Mouse (Mus musculus) CH12.LX (cell line): ENCODE measurements around the gene Ctnna2. TPM values are rescaled to one million over a fixed set of nuclear protein-coding genes. Genes with fewer than 3 reads are reported as not detected.

Experiments
- DNase-seq: peaks from one replicate; pipeline ENCODE4 v3.0.0-alpha.2; 2013; ENCODE audit errors: extremely low read depth
- H3K27ac ChIP-seq: 2 replicates; pipeline ENCODE4 v1.5.1; 2012; ENCODE audit warnings: low read depth, mild to moderate bottlenecking, control low read depth, moderate library complexity; ENCODE audit not compliant: insufficient read depth
- H3K27me3 ChIP-seq: replicated peaks from 2 replicates; pipeline ENCODE3; 2012; ENCODE audit warnings: inconsistent platforms
- H3K36me3 ChIP-seq, 2 experiments: replicated peaks in 1 of 2; 2 replicates each; pipeline versions ENCODE3 to v1.6.1; 2012; ENCODE audit warnings: inconsistent platforms in 1 of 2, low read length in 1 of 2, mild to moderate bottlenecking in 1 of 2, mixed read lengths in 1 of 2, moderate library complexity in 1 of 2; ENCODE audit not compliant: control insufficient read depth in 1 of 2, insufficient read depth in 1 of 2
- H3K4me1 ChIP-seq, 2 experiments: 2 replicates each; pipeline ENCODE4 v1.6.1; 2012; ENCODE audit warnings: inconsistent platforms in 1 of 2, moderate library complexity in 1 of 2; ENCODE audit not compliant: insufficient read depth in 2 of 2, control insufficient read depth in 1 of 2
- H3K4me2 ChIP-seq: 2 replicates; pipeline ENCODE4 v1.6.1; 2012; ENCODE audit warnings: low read depth, mild to moderate bottlenecking, control low read depth; ENCODE audit not compliant: poor library complexity, insufficient read depth, severe bottlenecking
- H3K4me3 ChIP-seq, 3 experiments: fragments of 150-350 bp in 1 of 3; sonication (generic) in 1 of 3; replicated peaks in 1 of 3; 2 replicates each; pipeline versions ENCODE3 to v1.5.1; 2011 to 2012; ENCODE audit warnings: low read depth in 2 of 3, low read length in 2 of 3, mild to moderate bottlenecking in 2 of 3, moderate library complexity in 2 of 3, control low read depth in 1 of 3, improper control_type of control experiment in 1 of 3, inconsistent platforms in 1 of 3, mixed read lengths in 1 of 3; ENCODE audit not compliant: poor library complexity in 1 of 3
- H3K79me2 ChIP-seq: replicated peaks from 2 replicates; pipeline ENCODE4 v1.6.1; 2012; ENCODE audit warnings: mild to moderate bottlenecking, moderate library complexity; ENCODE audit not compliant: control insufficient read depth, poor library complexity, insufficient read depth, severe bottlenecking; ENCODE audit errors: extremely low read depth
- H3K9ac ChIP-seq: 2 replicates; pipeline ENCODE4 v1.6.1; 2012; ENCODE audit warnings: low read depth, mild to moderate bottlenecking, control low read depth, moderate library complexity; ENCODE audit not compliant: insufficient read depth
- H3K9me3 ChIP-seq: replicated peaks from 2 replicates; pipeline ENCODE3; 2012; ENCODE audit warnings: low read length, inconsistent platforms, mixed read lengths
- BHLHE40 ChIP-seq: IDR thresholded peaks from 2 replicates; pipeline ENCODE4 v1.6.1; 2011; ENCODE audit warnings: mild to moderate bottlenecking, low read depth, low read length, improper control_type of control experiment
- CHD1 ChIP-seq: IDR thresholded peaks from 2 replicates; pipeline ENCODE4 v1.6.1; 2012; ENCODE audit warnings: low read depth, low read length, improper control_type of control experiment, inconsistent platforms
- CTCF ChIP-seq, 2 experiments: IDR thresholded peaks in 1 of 2; conservative IDR thresholded peaks in 1 of 2; 2 replicates each; pipeline ENCODE4 v1.5.1; 2011 to 2012; ENCODE audit warnings: low read depth in 2 of 2, low read length in 2 of 2, improper control_type of control experiment in 1 of 2, inconsistent platforms in 1 of 2, mild to moderate bottlenecking in 1 of 2, moderate library complexity in 1 of 2
- E2F4 ChIP-seq: IDR thresholded peaks from 2 replicates; pipeline ENCODE4 v1.6.1; 2011; ENCODE audit warnings: low read depth, low read length, improper control_type of control experiment; ENCODE audit not compliant: insufficient replicate concordance
- ETS1 ChIP-seq: conservative IDR thresholded peaks from 2 replicates; pipeline ENCODE4 v1.6.1; 2012; ENCODE audit warnings: low read depth, mild to moderate bottlenecking, inconsistent platforms, low read length, improper control_type of control experiment, moderate library complexity
- GABPA ChIP-seq: IDR thresholded peaks from 2 replicates; pipeline ENCODE4 v1.6.1; 2012; ENCODE audit warnings: low read depth, low read length, improper control_type of control experiment, inconsistent platforms; ENCODE audit not compliant: insufficient replicate concordance
- HCFC1 ChIP-seq: IDR thresholded peaks from 2 replicates; pipeline ENCODE4 v1.6.1; 2012; ENCODE audit warnings: low read depth, mild to moderate bottlenecking, inconsistent platforms, low read length, improper control_type of control experiment
- IRF4 ChIP-seq: IDR thresholded peaks from 2 replicates; pipeline ENCODE4 v1.6.1; 2014; ENCODE audit warnings: low read depth, mild to moderate bottlenecking, inconsistent platforms, low read length, improper control_type of control experiment
- JUN ChIP-seq: IDR thresholded peaks from 2 replicates; pipeline ENCODE4 v1.6.1; 2011; ENCODE audit warnings: low read depth, mild to moderate bottlenecking, low read length, improper control_type of control experiment, moderate library complexity; ENCODE audit not compliant: insufficient read depth
- KAT2A ChIP-seq: IDR thresholded peaks from 2 replicates; pipeline ENCODE4 v1.6.1; 2012; ENCODE audit warnings: low read length, improper control_type of control experiment, inconsistent platforms; ENCODE audit not compliant: insufficient replicate concordance
- MAZ ChIP-seq: IDR thresholded peaks from 2 replicates; pipeline ENCODE4 v1.6.1; 2012; ENCODE audit warnings: low read depth, mild to moderate bottlenecking, inconsistent platforms, low read length, improper control_type of control experiment, moderate library complexity
- MYC ChIP-seq: IDR thresholded peaks from 2 replicates; pipeline ENCODE4 v1.6.1; 2011; ENCODE audit warnings: low read depth, mild to moderate bottlenecking, improper control_type of control experiment, low read length
- NRF1 ChIP-seq: IDR thresholded peaks from 2 replicates; pipeline ENCODE4 v1.6.1; 2014; ENCODE audit warnings: low read depth, mild to moderate bottlenecking, inconsistent platforms, low read length, improper control_type of control experiment, moderate library complexity
- PAX5 ChIP-seq: IDR thresholded peaks from 2 replicates; pipeline ENCODE4 v1.6.1; 2012; ENCODE audit warnings: low read length, inconsistent platforms, mixed read lengths
- POLR2A ChIP-seq: IDR thresholded peaks from 2 replicates; pipeline ENCODE4 v1.6.1; 2011; ENCODE audit warnings: low read depth, mild to moderate bottlenecking, improper control_type of control experiment, low read length
- RAD21 ChIP-seq: IDR thresholded peaks from 2 replicates; pipeline ENCODE4 v1.6.1; 2011; ENCODE audit warnings: low read depth, mild to moderate bottlenecking, low read length, improper control_type of control experiment, moderate library complexity
- RCOR1 ChIP-seq: conservative IDR thresholded peaks from 2 replicates; pipeline ENCODE4 v1.6.1; 2012; ENCODE audit warnings: low read depth, mild to moderate bottlenecking, inconsistent platforms, low read length, improper control_type of control experiment
- TBP ChIP-seq: conservative IDR thresholded peaks from 2 replicates; pipeline ENCODE4 v1.6.1; 2011; ENCODE audit warnings: low read depth, low read length, improper control_type of control experiment
- USF2 ChIP-seq: conservative IDR thresholded peaks from 2 replicates; pipeline ENCODE4 v1.6.1; 2011; ENCODE audit warnings: low read depth, low read length, improper control_type of control experiment
- ZC3H11A ChIP-seq: IDR thresholded peaks from 2 replicates; pipeline ENCODE4 v1.6.1; 2012; ENCODE audit warnings: low read depth, mild to moderate bottlenecking, inconsistent platforms, low read length, improper control_type of control experiment
- ZKSCAN1 ChIP-seq: IDR thresholded peaks from 2 replicates; pipeline ENCODE4 v1.6.1; 2012; ENCODE audit warnings: low read depth, inconsistent platforms, low read length, improper control_type of control experiment, borderline replicate concordance
- dilution Hi-C: fragments of 300-500 bp; cut with MboI; formaldehyde crosslinking; loops from 2 replicates; pipeline ENCODE4 v1.14.3; 2020; ENCODE audit warnings: low sequenced_read_pairs; ENCODE audit not compliant: extremely low pct_unique_long_range_greater_than_20kb, extremely low pct_ligation_motif_present
- in situ Hi-C: fragments of 300-500 bp; cut with MboI; formaldehyde crosslinking; loops from 3 replicates; pipeline ENCODE4 v1.14.3; 2019; ENCODE audit warnings: low sequenced_read_pairs, low pct_ligation_motif_present, low pct_unique_long_range_greater_than_20kb, mixed read lengths
- polyA plus RNA-seq: library from polyadenylated mRNA; unstranded; fragments of >175 nt; gene quantifications from 2 replicates; pipeline ENCODE4 v1.2.1, GENCODE M21; 2012; ENCODE audit warnings: low read depth; ENCODE audit not compliant: insufficient read length
- total RNA-seq, 2 experiments: library from RNA; depleted of rRNA; stranded (reverse); fragments of 300-350 nt in 1 of 2; fragments of >200 nt in 1 of 2; gene quantifications; 2 replicates each; pipeline ENCODE4 v1.2.3; 2012 to 2014

The Ctnna2 gene
- total and polyA plus RNA-seq, 3 experiments: not detected

DNA sequence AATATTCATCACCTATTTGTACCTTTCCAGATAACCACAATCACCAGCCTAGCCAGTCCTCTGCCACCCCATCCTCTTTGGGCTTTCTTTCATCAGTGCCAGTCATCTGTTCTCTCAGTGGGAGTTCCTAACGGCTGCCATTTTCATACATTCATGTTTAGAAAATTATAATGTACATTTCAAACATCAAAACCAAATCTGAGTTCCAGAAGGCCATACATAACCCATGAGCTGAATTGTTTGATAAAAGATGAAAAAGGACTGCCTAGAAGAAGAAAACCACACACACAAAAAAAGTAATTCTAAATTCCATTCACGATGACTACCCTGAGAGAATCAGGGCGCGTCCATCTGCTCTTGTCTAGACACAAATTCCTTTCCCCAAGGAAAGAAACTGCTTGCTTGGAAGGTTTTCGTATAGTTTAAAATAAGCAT is 1014.5 kb downstream of the Ctnna2 start:
- DNase-seq: no peak
- Histone ChIP-seq H3K9ac (no peak overlapping the region), H3K36me3 (no peaks in the 10 kb centered on the region), H3K27ac (no peak overlapping the region), H3K79me2 (no peaks in the 10 kb centered on the region)
- TF ChIP-seq BHLHE40 (no peak), RCOR1 (no peak), ETS1 (no peak), NRF1 (no peak), POLR2A (no peak), PAX5 (no peak), MAZ (no peak), CHD1 (no peak), IRF4 (no peak), MYC (no peak), TBP (no peak), E2F4 (no peak), CTCF (conservative IDR thresholded peaks at IDR 0.05 in 1 of 2, IDR thresholded peaks at IDR 0.05 in 1 of 2; ENCODE audit: low read depth in 2 of 2, low read length in 2 of 2) (no peak), GABPA (no peak), JUN (no peak)
- TF ChIP-seq, all 38 proteins: peak for 0
- no peaks in the 10 kb centered on the region for H3K27me3 ChIP-seq
- in situ Hi-C loops: no loop called here
- no peak overlapping the region for H3K4me2 ChIP-seq
- dilution Hi-C loops: no loop called here
- no peaks in the 10 kb centered on the region for H3K4me1 ChIP-seq
- peaks cover 35% of the 10 kb centered on the region for H3K9me3 ChIP-seq
- no peak overlapping the region for H3K4me3 ChIP-seq

DNA sequence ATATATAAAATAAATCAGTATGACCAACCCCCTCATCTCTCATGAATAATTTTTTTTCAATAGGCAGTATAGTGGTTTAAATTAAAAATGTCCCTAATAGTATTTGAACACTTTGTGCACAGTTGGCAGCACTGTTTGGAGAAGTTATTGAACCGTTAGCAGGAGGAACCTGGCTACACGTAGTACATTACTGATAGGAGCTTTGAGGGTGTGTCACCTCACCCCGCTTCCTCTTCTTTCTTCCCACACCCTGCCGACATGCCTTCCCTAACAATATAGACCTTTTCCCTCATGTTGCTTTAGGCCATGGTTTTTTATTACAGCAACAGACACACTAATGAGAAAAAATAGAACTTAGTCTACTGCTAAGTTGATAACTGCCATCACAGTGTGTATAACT is 1071.4 kb downstream of the Ctnna2 start:
- Histone ChIP-seq H3K4me1 (no peaks in the 10 kb centered on the region), H3K36me3 (no peaks in the 10 kb centered on the region), H3K27me3 (no peaks in the 10 kb centered on the region), H3K9me3 (peaks cover 16% of the 10 kb centered on the region), H3K4me3 (no peak overlapping the region), H3K79me2 (no peaks in the 10 kb centered on the region), H3K9ac (no peak overlapping the region), H3K4me2 (no peak overlapping the region), H3K27ac (no peak overlapping the region)
- dilution Hi-C loops: no loop called here
- in situ Hi-C loops: no loop called here
- no peak for DNase-seq
- no peak for TF ChIP-seq KAT2A
- no peak for TF ChIP-seq HCFC1
- TF ChIP-seq ZKSCAN1: no peak
- TF ChIP-seq IRF4: no peak
- no peak for TF ChIP-seq ETS1
- no peak for TF ChIP-seq RAD21
- no peak for TF ChIP-seq USF2
- no peak for TF ChIP-seq ZC3H11A
- TF ChIP-seq GABPA: no peak
- TF ChIP-seq JUN: no peak
- TF ChIP-seq NRF1: no peak
- TF ChIP-seq MYC: no peak
